Mouse (Mus musculus) G1E (cell line): Measurements from ENCODE around the gene Iqgap3. TPM values are rescaled to one million over a fixed set of nuclear protein-coding genes. Genes with fewer than 3 reads are reported as not detected.

ENCODE experiments used
- ATAC-seq: 2 replicates; pipeline ENCODE4 v1.8.0; 2016; ENCODE audit warnings: mild to moderate bottlenecking; ENCODE audit not compliant: insufficient number of reproducible peaks, poor library complexity, low FRiP score, severe bottlenecking; ENCODE audit errors: extremely low read depth
- DNase-seq: peaks from one replicate; pipeline ENCODE4 v3.0.0; 2012; ENCODE audit warnings: low spot score
- H3K27me3 ChIP-seq: 2 replicates; pipeline ENCODE4 v1.6.1; 2012; ENCODE audit warnings: mild to moderate bottlenecking, low read length, inconsistent platforms; ENCODE audit not compliant: insufficient read depth
- H3K36me3 ChIP-seq: replicated peaks from 2 replicates; pipeline ENCODE3; 2012; ENCODE audit warnings: mild to moderate bottlenecking, inconsistent platforms
- H3K4me1 ChIP-seq: 2 replicates; pipeline ENCODE4 v1.6.1; 2012; ENCODE audit warnings: low read depth, low read length, inconsistent platforms, mixed read lengths; ENCODE audit not compliant: insufficient read depth
- H3K4me3 ChIP-seq: 2 replicates; pipeline ENCODE4 v1.5.1; 2012; ENCODE audit warnings: low read depth, mild to moderate bottlenecking, inconsistent platforms, low read length, moderate library complexity, mixed read lengths
- H3K9me3 ChIP-seq: replicated peaks from 2 replicates; pipeline ENCODE4 v1.6.1; 2012; ENCODE audit warnings: inconsistent platforms
- CTCF ChIP-seq: IDR thresholded peaks from 2 replicates; pipeline ENCODE4 v1.5.1; 2012; ENCODE audit warnings: low read depth, low read length, inconsistent platforms, mixed read lengths
- GATA1 ChIP-seq: IDR thresholded peaks from 2 replicates; pipeline ENCODE4 v1.6.1; 2012; ENCODE audit warnings: borderline replicate concordance, low read length, inconsistent platforms, mixed read lengths
- GATA2 ChIP-seq: IDR thresholded peaks from 2 replicates; pipeline ENCODE4 v1.6.1; 2012; ENCODE audit warnings: low read depth, low read length, inconsistent platforms, borderline replicate concordance
- POLR2AphosphoS5 ChIP-seq: IDR thresholded peaks from 2 replicates; pipeline ENCODE4 v1.6.1; 2012; ENCODE audit warnings: low read depth, low read length, inconsistent platforms; ENCODE audit not compliant: insufficient replicate concordance
- TAL1 ChIP-seq: conservative IDR thresholded peaks from 2 replicates; pipeline ENCODE4 v1.6.1; 2012; ENCODE audit warnings: low read depth, low read length, inconsistent platforms, mixed read lengths
- polyA plus RNA-seq: library from polyadenylated mRNA; stranded (reverse); fragments of >175 nt; gene quantifications from 2 replicates; pipeline ENCODE4 v1.2.3, GENCODE M21; 2012
- total RNA-seq, 2 experiments: library from RNA; stranded (forward) in 1 of 2; stranded (reverse) in 1 of 2; fragments of 200-1000 nt in 1 of 2; fragments of >200 nt in 1 of 2; fragmentation: Nextera tagmentation in 1 of 2; gene quantifications; 2 replicates each; pipeline ENCODE4 v1.2.3; 2014 to 2017

Gene Iqgap3
- total and polyA plus RNA-seq, 3 experiments, result 13.8 to 29.3 (median 22.8) TPM

GRCm38 (mm10) chr3:88125195-88125594, 43.4 kb downstream of the Iqgap3 start:
- no peaks in the 10 kb centered on the region for H3K9me3 ChIP-seq
- peaks cover 16% of the 10 kb centered on the region for H3K36me3 ChIP-seq
- no peak overlapping the region for H3K4me3 ChIP-seq
- peaks cover 6% of the 10 kb centered on the region for H3K4me1 ChIP-seq
- TF ChIP-seq TAL1 (no peak), GATA2 (no peak), CTCF (no peak), POLR2AphosphoS5 (no peak), GATA1 (no peak)
- peaks cover 2% of the 10 kb centered on the region; the same call in 1 of the 2 replicates for H3K27me3 ChIP-seq
- ATAC-seq, result no peak
- no peak for DNase-seq

DNA sequence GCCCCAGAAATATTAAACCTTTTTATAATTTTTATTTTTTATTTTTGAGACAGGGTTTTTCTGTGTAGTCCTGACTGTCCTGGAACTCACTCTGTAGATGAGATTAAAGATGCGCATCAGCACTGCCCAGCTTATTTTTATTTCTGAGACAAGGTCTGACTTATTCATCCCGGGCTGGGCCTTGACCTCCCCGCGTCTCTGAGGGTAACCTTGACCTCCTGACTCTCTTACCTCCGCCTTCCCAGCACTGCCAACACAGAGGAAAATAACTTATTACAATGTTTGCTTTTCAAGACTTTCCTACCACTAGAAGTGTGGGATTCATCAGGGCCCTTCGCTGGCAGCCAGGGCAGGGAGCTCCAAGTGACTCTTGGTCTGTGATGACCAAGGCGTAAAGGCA, 44.4 kb downstream of the Iqgap3 start:
- Histone ChIP-seq H3K9me3 (no peaks in the 10 kb centered on the region), H3K36me3 (peaks cover 6% of the 10 kb centered on the region), H3K4me3 (no peak overlapping the region), H3K4me1 (peaks cover 6% of the 10 kb centered on the region), H3K27me3 (peaks cover 5% of the 10 kb centered on the region; the same call in 1 of the 2 replicates)
- TF ChIP-seq CTCF (no peak), GATA2 (no peak), POLR2AphosphoS5 (no peak), TAL1 (no peak), GATA1 (no peak)
- DNase-seq, result no peak
- ATAC-seq, result no peak

DNA sequence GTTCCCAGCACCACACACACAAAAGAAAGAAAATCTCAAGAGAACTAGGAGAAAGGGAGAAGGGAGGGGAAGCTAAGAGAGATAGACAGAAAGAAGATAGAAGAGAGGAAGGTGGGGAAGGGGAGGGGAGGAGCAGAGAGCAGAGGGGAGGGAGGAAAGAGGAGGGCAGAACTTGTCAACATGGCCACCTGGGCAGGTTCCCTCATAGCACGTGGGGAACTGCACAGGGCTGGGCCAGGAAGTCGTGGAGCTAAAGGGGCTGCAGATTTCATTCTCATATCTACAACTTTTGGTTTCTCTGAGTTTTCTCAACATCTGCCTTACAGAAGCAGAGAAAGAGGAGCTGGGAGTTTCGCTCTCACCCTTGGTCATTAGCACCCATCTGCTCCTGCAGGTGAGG, 45.9 kb downstream of the Iqgap3 start:
- no peaks in the 10 kb centered on the region for H3K36me3 ChIP-seq
- DNase-seq (no peak), ATAC-seq (no peak)
- peaks cover 15% of the 10 kb centered on the region; the same call in 1 of the 2 replicates for H3K27me3 ChIP-seq
- TF ChIP-seq CTCF (no peak), GATA1 (no peak), TAL1 (no peak), POLR2AphosphoS5 (no peak), GATA2 (no peak)
- no peaks in the 10 kb centered on the region for H3K9me3 ChIP-seq
- peaks cover 9% of the 10 kb centered on the region for H3K4me1 ChIP-seq
- no peak overlapping the region for H3K4me3 ChIP-seq

DNA sequence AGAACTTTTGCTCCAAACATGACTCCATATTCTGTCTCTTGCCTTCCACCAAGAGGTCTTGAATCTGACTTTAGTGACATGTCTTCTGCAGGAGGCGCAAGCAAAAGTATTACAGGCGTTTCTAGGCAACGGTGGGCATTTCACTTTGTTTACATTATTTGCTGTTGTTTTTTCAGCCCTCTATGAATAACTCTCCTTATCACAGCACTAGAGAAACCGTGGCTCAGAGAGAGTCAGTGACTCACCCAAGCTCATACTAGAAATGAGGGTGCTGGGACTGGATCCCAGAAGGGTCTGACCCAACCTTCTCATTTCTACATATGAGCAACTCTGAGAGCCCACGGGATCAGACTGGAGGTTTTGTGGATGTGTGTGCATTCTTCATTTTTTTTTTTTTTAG, 46.3 kb downstream of the Iqgap3 start:
- H3K27me3 ChIP-seq, result peaks cover 18% of the 10 kb centered on the region; the same call in 1 of the 2 replicates
- H3K9me3 ChIP-seq, result no peaks in the 10 kb centered on the region
- H3K4me1 ChIP-seq, result peaks cover 9% of the 10 kb centered on the region
- no peak overlapping the region for H3K4me3 ChIP-seq
- TF ChIP-seq CTCF (no peak), GATA1 (no peak), TAL1 (no peak), POLR2AphosphoS5 (no peak), GATA2 (no peak)
- no peaks in the 10 kb centered on the region for H3K36me3 ChIP-seq
- DNase-seq (no peak), ATAC-seq (no peak)

DNA sequence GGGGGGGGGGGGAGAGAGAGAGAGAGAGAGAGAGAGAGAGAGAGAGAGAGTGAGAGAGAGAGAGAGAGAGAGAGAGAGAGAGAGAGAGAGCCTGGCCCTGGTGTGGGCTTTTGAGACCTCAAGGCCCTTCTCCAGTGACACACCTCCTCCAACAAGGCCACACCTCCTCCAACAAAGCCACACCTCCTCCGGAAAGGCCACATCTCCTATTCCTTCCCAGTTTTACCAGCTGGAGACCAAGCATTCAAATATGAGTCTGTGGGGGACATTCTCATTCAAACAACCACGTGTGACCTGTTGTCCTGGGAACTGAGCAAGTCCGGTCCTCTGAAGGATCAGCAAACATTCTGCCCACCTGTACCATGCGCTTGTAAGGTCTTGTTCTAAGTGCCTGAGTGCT, 47.2 kb downstream of the Iqgap3 start:
- no peak overlapping the region for H3K4me3 ChIP-seq
- H3K4me1 ChIP-seq, result peaks cover 16% of the 10 kb centered on the region
- peaks cover 24% of the 10 kb centered on the region for H3K27me3 ChIP-seq
- no peak for ATAC-seq
- no peak for TF ChIP-seq CTCF
- TF ChIP-seq GATA1, result no peak
- no peak for TF ChIP-seq TAL1
- no peak for TF ChIP-seq GATA2
- TF ChIP-seq POLR2AphosphoS5, result no peak
- no peaks in the 10 kb centered on the region for H3K9me3 ChIP-seq
- H3K36me3 ChIP-seq, result no peaks in the 10 kb centered on the region
- DNase-seq, result no peak

- TF ChIP-seq CTCF (no peak), POLR2AphosphoS5 (no peak), GATA2 (no peak), TAL1 (no peak), GATA1 (no peak)
- H3K4me1 ChIP-seq, result peaks cover 16% of the 10 kb centered on the region
- no peaks in the 10 kb centered on the region for H3K9me3 ChIP-seq
- H3K27me3 ChIP-seq, result peaks cover 24% of the 10 kb centered on the region
- no peak overlapping the region for H3K4me3 ChIP-seq
- no peak for ATAC-seq
- no peak for DNase-seq
- no peaks in the 10 kb centered on the region for H3K36me3 ChIP-seq
Measured at GRCm38 (mm10) chr3:88131071-88131470, 49.3 kb downstream of the Iqgap3 start.
